Comparison of ENCODE assay signal across 16 mouse cellular contexts in genomic region chr10:9594666-9595065, GRCm38 (mm10).
"Had no signal": no experiment of that assay in that cellular context is flagged by ENCODE, and none has a peak within 500 bp of the region (broad histone marks: within the 10 kb centered on the region; RNA-seq: fewer than 3 reads in every experiment).

No protein-coding gene starts in this region.

- H3K4me2 ChIP-seq: neural tube, embryonic 13.5 days; neural tube, embryonic 15.5 days; stomach, embryonic 15.5 days had no signal

- H3K4me1 ChIP-seq: neural tube, embryonic 13.5 days; neural tube, embryonic 15.5 days; stomach, embryonic 15.5 days had no signal

- DNase-seq: retina, postnatal 1 day; right cerebral cortex, adult 18-20 months; right cerebral cortex, postnatal 14 days; right cerebral cortex, postnatal 25 days; right cerebral cortex, postnatal 4 days; spleen, adult 18-20 months; thymus, adult 18-20 months; thymus, adult 2 months; thymus, postnatal 14 days; thymus, postnatal 25 days; thymus, postnatal 36 days; thymus, postnatal 4 days had no signal

- H3K4me3 ChIP-seq: neural tube, embryonic 13.5 days; neural tube, embryonic 15.5 days; stomach, embryonic 15.5 days had no signal

- H3K9me3 ChIP-seq: neural tube, embryonic 13.5 days; neural tube, embryonic 15.5 days; stomach, embryonic 15.5 days had no signal

- H3K27ac ChIP-seq: neural tube, embryonic 13.5 days; neural tube, embryonic 15.5 days; stomach, embryonic 15.5 days; stomach, postnatal 0 days had no signal

- H3K9ac ChIP-seq: neural tube, embryonic 13.5 days; neural tube, embryonic 15.5 days; stomach, embryonic 15.5 days had no signal

- H3K27me3 ChIP-seq: neural tube, embryonic 13.5 days; neural tube, embryonic 15.5 days; stomach, embryonic 15.5 days had no signal

- H3K36me3 ChIP-seq: neural tube, embryonic 13.5 days; neural tube, embryonic 15.5 days; stomach, embryonic 15.5 days had no signal
